Mouse (Mus musculus) liver, adult 2 months (tissue): Measurements from ENCODE around the gene Ntsr1.

ENCODE experiments used
- CTCF ChIP-seq: fragments of 200-500 bp; IDR thresholded peaks from 2 replicates; pipeline ENCODE4 v1.5.1; 2011; ENCODE audit warnings: low read depth, low read length, control low read depth
- POLR2A ChIP-seq: fragments of 200-500 bp; IDR thresholded peaks from 2 replicates; pipeline ENCODE4 v1.6.1; 2011; ENCODE audit warnings: low read length, control low read depth; ENCODE audit not compliant: insufficient read depth; ENCODE audit errors: extremely low read depth

GRCm38 (mm10) chr2:180511875-180512661 is 12.3 kb downstream of the Ntsr1 start:
- TF ChIP-seq POLR2A (no peak), CTCF (no peak)
